Mouse (Mus musculus): ENCODE measurements around the gene 2200002D01Rik. TPM values are rescaled to one million over a fixed set of nuclear protein-coding genes. Genes with fewer than 3 reads are reported as not detected.

2200002D01Rik gene
- polyA plus RNA-seq, 1 experiment from 2014 or later: 1.5 TPM

GRCm38 (mm10) chr7:29265636-29266035 is 17.4 kb upstream of the 2200002D01Rik start:
- no peak for ATAC-seq

GRCm38 (mm10) chr7:29263831-29264230 is 15.6 kb upstream of the 2200002D01Rik start:
- H3K27ac ChIP-seq (ENCODE audit: low read length): no peak overlapping the region
- peaks cover 4% of the 10 kb centered on the region; the same call in 1 of the 2 replicates for H3K4me1 ChIP-seq (replicated peaks; ENCODE audit: control insufficient read depth, insufficient read depth, low read length)
- H3K9me3 ChIP-seq (ENCODE audit: control insufficient read depth, low read length): no peaks in the 10 kb centered on the region
- ATAC-seq: no peak
- no peaks in the 10 kb centered on the region for H3K27me3 ChIP-seq (replicated peaks; ENCODE audit: control insufficient read depth, insufficient read depth, low read length)
- 88% methylated on average over 3 of the region's 3 CpGs for WGBS
- H3K4me2 ChIP-seq (ENCODE audit: low read length): no peak overlapping the region
- no peak overlapping the region for H3K9ac ChIP-seq (replicated peaks; ENCODE audit: low read depth, low read length)
- H3K4me3 ChIP-seq (replicated peaks; ENCODE audit: low read length): no peak overlapping the region
- no peaks in the 10 kb centered on the region for H3K36me3 ChIP-seq (ENCODE audit: control insufficient read depth, insufficient read depth)

More at GRCm38 (mm10) chr7:29265636-29266035, 17.4 kb upstream of the 2200002D01Rik start:
- Histone ChIP-seq H3K9me3 (ENCODE audit: control insufficient read depth, low read length) (no peaks in the 10 kb centered on the region), H3K9ac (replicated peaks; ENCODE audit: low read depth, low read length) (no peak overlapping the region), H3K36me3 (ENCODE audit: control insufficient read depth, insufficient read depth) (no peaks in the 10 kb centered on the region), H3K4me1 (replicated peaks; ENCODE audit: control insufficient read depth, insufficient read depth, low read length) (0 out of 2 replicates have a peak, but pooled peaks cover under 1% of the 10 kb centered on the region), H3K27me3 (replicated peaks; ENCODE audit: control insufficient read depth, insufficient read depth, low read length) (no peaks in the 10 kb centered on the region), H3K27ac (ENCODE audit: low read length) (no peak overlapping the region), H3K4me3 (replicated peaks; ENCODE audit: low read length) (no peak overlapping the region), H3K4me2 (ENCODE audit: low read length) (no peak overlapping the region)
- 82% methylated on average over 7 of the region's 7 CpGs for WGBS

GRCm38 (mm10) chr7:29262151-29262550 is 13.9 kb upstream of the 2200002D01Rik start:
- no peaks in the 10 kb centered on the region for H3K27me3 ChIP-seq (replicated peaks; ENCODE audit: control insufficient read depth, insufficient read depth, low read length)
- 87% methylated on average over 6 of the region's 6 CpGs for WGBS
- no peak overlapping the region for H3K4me3 ChIP-seq (replicated peaks; ENCODE audit: low read length)
- H3K9ac ChIP-seq (replicated peaks; ENCODE audit: low read depth, low read length): no peak overlapping the region
- no peak overlapping the region for H3K27ac ChIP-seq (ENCODE audit: low read length)
- no peaks in the 10 kb centered on the region for H3K9me3 ChIP-seq (ENCODE audit: control insufficient read depth, low read length)
- peaks cover 4% of the 10 kb centered on the region; the same call in 1 of the 2 replicates for H3K4me1 ChIP-seq (replicated peaks; ENCODE audit: control insufficient read depth, insufficient read depth, low read length)
- ATAC-seq: no peak
- no peaks in the 10 kb centered on the region for H3K36me3 ChIP-seq (ENCODE audit: control insufficient read depth, insufficient read depth)
- H3K4me2 ChIP-seq (ENCODE audit: low read length): no peak overlapping the region

- WGBS: 66% methylated on average over 10 of the region's 10 CpGs
- no peak overlapping the region for H3K27ac ChIP-seq (ENCODE audit: low read length)
These were observed 11.8 kb upstream of the 2200002D01Rik start for GRCm38 (mm10) chr7:29259781-29260730.

GRCm38 (mm10) chr7:29257368-29257767 is 9.1 kb upstream of the 2200002D01Rik start:
- no peak overlapping the region for H3K9ac ChIP-seq (replicated peaks; ENCODE audit: low read depth, low read length)
- H3K27me3 ChIP-seq (replicated peaks; ENCODE audit: control insufficient read depth, insufficient read depth, low read length): no peaks in the 10 kb centered on the region
- peaks cover 4% of the 10 kb centered on the region; the same call in 1 of the 2 replicates for H3K4me1 ChIP-seq (replicated peaks; ENCODE audit: control insufficient read depth, insufficient read depth, low read length)
- H3K4me3 ChIP-seq (replicated peaks; ENCODE audit: low read length): no peak overlapping the region
- no peak for ATAC-seq
- H3K27ac ChIP-seq (ENCODE audit: low read length): no peak overlapping the region
- no peak overlapping the region for H3K4me2 ChIP-seq (ENCODE audit: low read length)
- WGBS: 69% methylated on average over 1 of the region's 1 CpGs
- H3K9me3 ChIP-seq (ENCODE audit: control insufficient read depth, low read length): no peaks in the 10 kb centered on the region
- no peaks in the 10 kb centered on the region for H3K36me3 ChIP-seq (ENCODE audit: control insufficient read depth, insufficient read depth)

More at GRCm38 (mm10) chr7:29259781-29260730, 11.8 kb upstream of the 2200002D01Rik start:
- no peak overlapping the region for H3K9ac ChIP-seq (replicated peaks; ENCODE audit: low read depth, low read length)
- H3K4me1 ChIP-seq (replicated peaks; ENCODE audit: control insufficient read depth, insufficient read depth, low read length): peaks cover 4% of the 10 kb centered on the region; the same call in 1 of the 2 replicates
- peak; percentile 47 for ATAC-seq
- H3K27me3 ChIP-seq (replicated peaks; ENCODE audit: control insufficient read depth, insufficient read depth, low read length): no peaks in the 10 kb centered on the region
- no peak overlapping the region for H3K4me2 ChIP-seq (ENCODE audit: low read length)
- no peaks in the 10 kb centered on the region for H3K36me3 ChIP-seq (ENCODE audit: control insufficient read depth, insufficient read depth)
- no peak overlapping the region for H3K4me3 ChIP-seq (replicated peaks; ENCODE audit: low read length)
- no peaks in the 10 kb centered on the region for H3K9me3 ChIP-seq (ENCODE audit: control insufficient read depth, low read length)

GRCm38 (mm10) chr7:29255875-29256274 is 7.6 kb upstream of the 2200002D01Rik start:
- H3K4me1 ChIP-seq (replicated peaks; ENCODE audit: control insufficient read depth, insufficient read depth, low read length): peaks cover 4% of the 10 kb centered on the region; the same call in 1 of the 2 replicates
- no peak overlapping the region for H3K27ac ChIP-seq (ENCODE audit: low read length)
- 84% methylated on average over 4 of the region's 4 CpGs for WGBS
- H3K9ac ChIP-seq (replicated peaks; ENCODE audit: low read depth, low read length): no peak overlapping the region
- H3K36me3 ChIP-seq (ENCODE audit: control insufficient read depth, insufficient read depth): no peaks in the 10 kb centered on the region
- H3K4me3 ChIP-seq (replicated peaks; ENCODE audit: low read length): no peak overlapping the region
- no peak for ATAC-seq
- H3K4me2 ChIP-seq (ENCODE audit: low read length): no peak overlapping the region
- no peaks in the 10 kb centered on the region for H3K27me3 ChIP-seq (replicated peaks; ENCODE audit: control insufficient read depth, insufficient read depth, low read length)
- H3K9me3 ChIP-seq (ENCODE audit: control insufficient read depth, low read length): no peaks in the 10 kb centered on the region

GRCm38 (mm10) chr7:29253842-29254241 is 5.6 kb upstream of the 2200002D01Rik start:
- Histone ChIP-seq H3K4me2 (ENCODE audit: low read length) (no peak overlapping the region), H3K4me3 (replicated peaks; ENCODE audit: low read length) (no peak overlapping the region), H3K27ac (ENCODE audit: low read length) (no peak overlapping the region), H3K9ac (replicated peaks; ENCODE audit: low read depth, low read length) (no peak overlapping the region), H3K27me3 (replicated peaks; ENCODE audit: control insufficient read depth, insufficient read depth, low read length) (no peaks in the 10 kb centered on the region), H3K36me3 (ENCODE audit: control insufficient read depth, insufficient read depth) (no peaks in the 10 kb centered on the region), H3K9me3 (ENCODE audit: control insufficient read depth, low read length) (no peaks in the 10 kb centered on the region), H3K4me1 (replicated peaks; ENCODE audit: control insufficient read depth, insufficient read depth, low read length) (no peaks in the 10 kb centered on the region)
- ATAC-seq: no peak
- 47% methylated on average over 5 of the region's 5 CpGs for WGBS

GRCm38 (mm10) chr7:29251166-29251565 is 2.9 kb upstream of the 2200002D01Rik start:
- peaks cover 5% of the 10 kb centered on the region; the same call in 1 of the 2 replicates for H3K4me1 ChIP-seq (replicated peaks; ENCODE audit: control insufficient read depth, insufficient read depth, low read length)
- no peak overlapping the region for H3K9ac ChIP-seq (replicated peaks; ENCODE audit: low read depth, low read length)
- H3K36me3 ChIP-seq (ENCODE audit: control insufficient read depth, insufficient read depth): no peaks in the 10 kb centered on the region
- ATAC-seq: no peak
- no peak overlapping the region for H3K4me2 ChIP-seq (ENCODE audit: low read length)
- H3K4me3 ChIP-seq (replicated peaks; ENCODE audit: low read length): no peak overlapping the region
- peaks cover 5% of the 10 kb centered on the region; the same call in 1 of the 2 replicates for H3K27me3 ChIP-seq (replicated peaks; ENCODE audit: control insufficient read depth, insufficient read depth, low read length)
- 90% methylated on average over 3 of the region's 3 CpGs for WGBS
- H3K27ac ChIP-seq (ENCODE audit: low read length): no peak overlapping the region
- no peaks in the 10 kb centered on the region for H3K9me3 ChIP-seq (ENCODE audit: control insufficient read depth, low read length)

- Histone ChIP-seq H3K9ac (replicated peaks; ENCODE audit: low read depth, low read length) (0 out of 2 replicates have a peak overlapping the region, but pooled peaks have one; percentile 9), H3K27me3 (replicated peaks; ENCODE audit: control insufficient read depth, insufficient read depth, low read length) (peaks cover 5% of the 10 kb centered on the region; the same call in 1 of the 2 replicates), H3K36me3 (ENCODE audit: control insufficient read depth, insufficient read depth) (no peaks in the 10 kb centered on the region; the same call in 1 of the 2 replicates), H3K4me2 (ENCODE audit: low read length) (peak overlapping the region; percentile 13), H3K27ac (ENCODE audit: low read length) (no peak overlapping the region), H3K4me1 (replicated peaks; ENCODE audit: control insufficient read depth, insufficient read depth, low read length) (peaks cover 5% of the 10 kb centered on the region; the same call in 1 of the 2 replicates), H3K4me3 (replicated peaks; ENCODE audit: low read length) (no peak overlapping the region), H3K9me3 (ENCODE audit: control insufficient read depth, low read length) (no peaks in the 10 kb centered on the region)
- no peak for ATAC-seq
- 18% methylated on average over 19 of the region's 19 CpGs for WGBS
These were observed 560 bp downstream of the 2200002D01Rik start for GRCm38 (mm10) chr7:29247706-29248105.

Data from forebrain, embryonic 16.5 days (tissue).